Mouse (Mus musculus) MEL (cell line): ENCODE data around the gene Fndc1. TPM values are rescaled to one million over a fixed set of nuclear protein-coding genes. Genes with fewer than 3 reads are reported as not detected.

Source experiments
- DNase-seq: peaks from one replicate; pipeline ENCODE4 v3.0.0; 2011; ENCODE audit warnings: low read depth, low spot score
- H3K27ac ChIP-seq: 2 replicates; pipeline ENCODE4 v1.5.1; 2012; ENCODE audit warnings: low read depth, mild to moderate bottlenecking, control low read depth, low read length, moderate library complexity; ENCODE audit not compliant: control insufficient read depth
- H3K27me3 ChIP-seq, 2 experiments: fragments of 150-350 bp in 1 of 2; sonication (generic) in 1 of 2; 2 replicates each; pipeline ENCODE4 v1.6.1; 2012; ENCODE audit warnings: low read length in 2 of 2, mild to moderate bottlenecking in 2 of 2, improper control_type of control experiment in 1 of 2, moderate library complexity in 1 of 2; ENCODE audit not compliant: insufficient read depth in 2 of 2, control insufficient read depth in 1 of 2
- H3K36me3 ChIP-seq, 2 experiments: 2 replicates each; pipeline ENCODE4 v1.6.1; 2012 to 2014; ENCODE audit warnings: low read length in 2 of 2, improper control_type of control experiment in 1 of 2, inconsistent platforms in 1 of 2, mild to moderate bottlenecking in 1 of 2; ENCODE audit not compliant: insufficient read depth in 2 of 2, control insufficient read depth in 1 of 2
- H3K4me1 ChIP-seq, 2 experiments: fragments of 150-350 bp in 1 of 2; sonication (generic) in 1 of 2; 2 replicates each; pipeline ENCODE4 v1.6.1; 2012; ENCODE audit warnings: low read length in 2 of 2, improper control_type of control experiment in 1 of 2, mild to moderate bottlenecking in 1 of 2; ENCODE audit not compliant: insufficient read depth in 2 of 2, control insufficient read depth in 1 of 2
- H3K4me3 ChIP-seq, 2 experiments: fragments of 150-350 bp in 1 of 2; sonication (generic) in 1 of 2; 2 replicates each; pipeline ENCODE4 v1.5.1; 2012; ENCODE audit warnings: low read depth in 2 of 2, low read length in 2 of 2, mild to moderate bottlenecking in 2 of 2, moderate library complexity in 2 of 2, control low read depth in 1 of 2, improper control_type of control experiment in 1 of 2; ENCODE audit not compliant: control insufficient read depth in 1 of 2, insufficient read depth in 1 of 2
- H3K79me2 ChIP-seq: 2 replicates; pipeline ENCODE4 v1.6.1; 2012; ENCODE audit warnings: mild to moderate bottlenecking, low read length, moderate library complexity; ENCODE audit not compliant: control insufficient read depth, poor library complexity, insufficient read depth
- H3K9ac ChIP-seq: 2 replicates; pipeline ENCODE4 v1.6.1; 2012; ENCODE audit warnings: low read depth, mild to moderate bottlenecking, control low read depth, low read length, moderate library complexity; ENCODE audit not compliant: control insufficient read depth, poor library complexity, severe bottlenecking
- H3K9me3 ChIP-seq: fragments of 150-350 bp; sonication (generic); replicated peaks from 2 replicates; pipeline ENCODE4 v1.6.1; 2012; ENCODE audit warnings: mild to moderate bottlenecking, low read length, improper control_type of control experiment, moderate library complexity; ENCODE audit not compliant: insufficient read depth
- BHLHE40 ChIP-seq: IDR thresholded peaks from 2 replicates; pipeline ENCODE4 v1.6.1; 2012; ENCODE audit warnings: low read depth, mild to moderate bottlenecking, inconsistent platforms, low read length, improper control_type of control experiment, borderline replicate concordance
- CTCF ChIP-seq, 3 experiments: IDR thresholded peaks in 2 of 3; conservative IDR thresholded peaks in 1 of 3; 2 replicates each; pipeline ENCODE4 v1.5.1; 2011 to 2012; ENCODE audit warnings: low read length in 3 of 3, low read depth in 2 of 3, mild to moderate bottlenecking in 2 of 3, improper control_type of control experiment in 1 of 3, inconsistent platforms in 1 of 3, mixed read lengths in 1 of 3, moderate library complexity in 1 of 3; ENCODE audit not compliant: control insufficient read depth in 1 of 3, insufficient read depth in 1 of 3, poor library complexity in 1 of 3, severe bottlenecking in 1 of 3
- ELF1 ChIP-seq: IDR thresholded peaks from 2 replicates; pipeline ENCODE4 v1.6.1; 2014; ENCODE audit warnings: low read depth, mild to moderate bottlenecking, inconsistent platforms, low read length, improper control_type of control experiment, moderate library complexity
- GABPA ChIP-seq: IDR thresholded peaks from 2 replicates; pipeline ENCODE4 v1.6.1; 2012; ENCODE audit warnings: low read depth, mild to moderate bottlenecking, inconsistent platforms, low read length, improper control_type of control experiment, moderate library complexity
- GATA1 ChIP-seq: IDR thresholded peaks from 2 replicates; pipeline ENCODE4 v1.6.1; 2011; ENCODE audit warnings: low read depth, low read length, improper control_type of control experiment
- KAT2A ChIP-seq: conservative IDR thresholded peaks from 2 replicates; pipeline ENCODE4 v1.6.1; 2012; ENCODE audit warnings: low read depth, low read length, improper control_type of control experiment, inconsistent platforms
- MAX ChIP-seq: IDR thresholded peaks from 2 replicates; pipeline ENCODE4 v1.6.1; 2011; ENCODE audit warnings: low read length, improper control_type of control experiment
- MEF2A ChIP-seq: IDR thresholded peaks from 2 replicates; pipeline ENCODE4 v1.6.1; 2014; ENCODE audit warnings: low read depth, mild to moderate bottlenecking, inconsistent platforms, low read length, improper control_type of control experiment; ENCODE audit not compliant: poor library complexity, insufficient replicate concordance, severe bottlenecking; ENCODE audit errors: extremely low read depth
- POLR2AphosphoS2 ChIP-seq: IDR thresholded peaks from 2 replicates; pipeline ENCODE4 v1.6.1; 2011; ENCODE audit warnings: low read length, improper control_type of control experiment
- SIN3A ChIP-seq: IDR thresholded peaks from 2 replicates; pipeline ENCODE4 v1.6.1; 2012; ENCODE audit warnings: low read length, improper control_type of control experiment, inconsistent platforms
- TBP ChIP-seq: IDR thresholded peaks from 2 replicates; pipeline ENCODE4 v1.8.0; 2011; ENCODE audit warnings: low read depth, low read length, improper control_type of control experiment
- TCF12 ChIP-seq: IDR thresholded peaks from 2 replicates; pipeline ENCODE4 v1.6.1; 2014; ENCODE audit warnings: low read depth, mild to moderate bottlenecking, inconsistent platforms, low read length, improper control_type of control experiment, moderate library complexity
- UBTF ChIP-seq: IDR thresholded peaks from 2 replicates; pipeline ENCODE4 v1.6.1; 2012; ENCODE audit warnings: low read depth, mild to moderate bottlenecking, inconsistent platforms, low read length, improper control_type of control experiment, moderate library complexity, borderline replicate concordance; ENCODE audit not compliant: insufficient read depth
- USF1 ChIP-seq: IDR thresholded peaks from 2 replicates; pipeline ENCODE4 v1.6.1; 2014; ENCODE audit warnings: low read depth, mild to moderate bottlenecking, inconsistent platforms, low read length, improper control_type of control experiment, moderate library complexity
- USF2 ChIP-seq, 2 experiments: IDR thresholded peaks; 2 replicates each; pipeline ENCODE4 v1.6.1; 2011 to 2012; ENCODE audit warnings: improper control_type of control experiment in 2 of 2, low read length in 2 of 2, borderline replicate concordance in 1 of 2, inconsistent platforms in 1 of 2, low read depth in 1 of 2, mild to moderate bottlenecking in 1 of 2; ENCODE audit not compliant: insufficient read depth in 1 of 2
- ZKSCAN1 ChIP-seq: IDR thresholded peaks from 2 replicates; pipeline ENCODE4 v1.6.1; 2012; ENCODE audit warnings: low read depth, mild to moderate bottlenecking, inconsistent platforms, low read length, improper control_type of control experiment, moderate library complexity
- ZNF384 ChIP-seq: IDR thresholded peaks from 2 replicates; pipeline ENCODE4 v1.6.1; 2012; ENCODE audit warnings: low read depth, mild to moderate bottlenecking, inconsistent platforms, low read length, improper control_type of control experiment
- polyA plus RNA-seq, 2 experiments: library from polyadenylated mRNA; stranded (reverse) in 1 of 2; unstranded in 1 of 2; fragments of >175 nt in 1 of 2; fragments of >200 nt in 1 of 2; gene quantifications; 2 replicates each; pipeline versions ENCODE4 v1.2.1 to v1.2.4; 2012; ENCODE audit warnings: low replicate concordance in 2 of 2, low read depth in 1 of 2; ENCODE audit not compliant: insufficient read length in 2 of 2, insufficient read depth in 1 of 2, missing spikeins in 1 of 2
- total RNA-seq: library from RNA; depleted of rRNA; stranded (reverse); fragments of 300-350 nt; gene quantifications from 2 replicates; pipeline ENCODE4 v1.2.3, GENCODE M21; 2012

The Fndc1 gene
- total and polyA plus RNA-seq, 3 experiments, result 0.04 TPM; not detected in 2

DNA sequence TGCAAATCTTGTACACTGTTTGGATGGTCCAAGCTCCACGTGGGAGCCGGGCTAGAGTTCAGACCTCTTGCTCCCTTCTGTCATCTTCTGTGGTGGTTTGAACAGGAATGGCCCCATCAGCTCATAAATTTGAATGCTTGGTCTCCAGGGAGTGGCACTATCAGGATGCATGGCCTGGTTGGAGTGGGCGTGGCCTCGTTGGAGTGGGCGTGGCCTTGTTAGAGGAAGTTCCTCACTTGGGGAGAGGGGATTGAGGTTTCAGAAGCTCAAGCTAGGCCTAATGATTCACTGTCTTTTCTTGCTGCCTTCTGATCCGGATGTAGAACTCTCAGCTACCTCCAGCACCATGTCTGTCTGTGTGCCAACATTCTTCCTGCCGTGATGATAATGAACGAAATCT is 28.7 kb upstream of the Fndc1 start:
- Histone ChIP-seq H3K4me1 (peaks cover 0 to 4% of the 10 kb centered on the region in 2 experiments; a peak in 1 of 4 replicates), H3K27ac (no peak overlapping the region), H3K9me3 (no peaks in the 10 kb centered on the region)
- TF ChIP-seq KAT2A (no peak), ELF1 (no peak), GABPA (no peak), MEF2A (no peak), CTCF (IDR thresholded peaks at IDR 0.05 in 2 of 3, conservative IDR thresholded peaks at IDR 0.05 in 1 of 3; ENCODE audit: control insufficient read depth in 1 of 3, insufficient read depth in 1 of 3, low read depth in 2 of 3, low read length in 3 of 3, poor library complexity in 1 of 3, severe bottlenecking in 1 of 3) (no peak), USF2 (IDR thresholded peaks at IDR 0.05; ENCODE audit: borderline replicate concordance in 1 of 2, insufficient read depth in 1 of 2, low read depth in 1 of 2, low read length in 2 of 2) (no peak), ZNF384 (no peak), MAX (no peak), UBTF (no peak), ZKSCAN1 (no peak), USF1 (no peak), GATA1 (no peak), SIN3A (no peak), BHLHE40 (no peak)
- TF ChIP-seq, all 39 proteins: peak for 0
- Histone ChIP-seq H3K27me3 (no peaks in the 10 kb centered on the region), H3K9ac (no peak overlapping the region), H3K4me3 (no peak overlapping the region), H3K79me2 (no peaks in the 10 kb centered on the region), H3K36me3 (no peaks in the 10 kb centered on the region)
- peak; percentile 69 for DNase-seq

DNA sequence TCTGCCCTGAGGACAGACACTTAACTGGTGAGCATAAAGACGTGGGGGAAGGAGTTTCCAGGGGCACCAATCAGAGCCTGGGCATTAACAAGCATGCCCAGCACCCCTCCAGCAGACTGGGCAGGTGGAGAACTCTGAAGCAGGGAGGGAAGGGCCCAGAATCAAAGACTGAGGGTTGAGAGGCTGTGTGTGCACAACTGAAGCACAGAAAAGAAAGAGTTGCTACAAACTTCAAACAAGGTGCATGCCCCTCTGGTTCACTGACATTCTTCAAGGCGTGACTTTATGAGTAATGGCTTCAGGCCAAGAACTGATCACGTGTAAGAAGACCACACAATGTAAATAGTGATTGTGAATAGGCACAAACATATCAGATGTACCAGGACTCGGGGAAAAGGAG is 24.9 kb upstream of the Fndc1 start:
- TF ChIP-seq TCF12 (no peak), POLR2AphosphoS2 (no peak), TBP (no peak), ZNF384 (no peak)
- Histone ChIP-seq H3K4me3 (no peak overlapping the region), H3K4me1 (no peaks in the 10 kb centered on the region), H3K36me3 (no peaks in the 10 kb centered on the region), H3K9ac (no peak overlapping the region), H3K9me3 (no peaks in the 10 kb centered on the region), H3K79me2 (no peaks in the 10 kb centered on the region), H3K27ac (no peak overlapping the region), H3K27me3 (no peaks in the 10 kb centered on the region; a peak in 1 of 4 replicates)
- no peak for DNase-seq
